Mouse (Mus musculus): ENCODE results near the gene Stat6.

GRCm38 (mm10) chr10:127666501-127667268 is 23.9 kb downstream of the Stat6 start, which contains the start of gene Nemp1:
- TF ChIP-seq GATA1 (IDR thresholded peaks at IDR 0.05; ENCODE audit: borderline replicate concordance, low read length) (no peak), FLI1 (IDR thresholded peaks at IDR 0.05; ENCODE audit: low read length) (no peak)

Measured in megakaryocyte, embryonic 14.5 days (primary cell).